Mouse (Mus musculus) MEL (cell line): Measurements from ENCODE around the gene Bbs7. TPM values are rescaled to one million over a fixed set of nuclear protein-coding genes. Genes with fewer than 3 reads are reported as not detected.

Source experiments
- DNase-seq: peaks from one replicate; pipeline ENCODE4 v3.0.0; 2011; ENCODE audit warnings: low read depth, low spot score
- H3K27ac ChIP-seq: 2 replicates; pipeline ENCODE4 v1.5.1; 2012; ENCODE audit warnings: low read depth, mild to moderate bottlenecking, control low read depth, low read length, moderate library complexity; ENCODE audit not compliant: control insufficient read depth
- H3K27me3 ChIP-seq, 2 experiments: fragments of 150-350 bp in 1 of 2; sonication (generic) in 1 of 2; 2 replicates each; pipeline ENCODE4 v1.6.1; 2012; ENCODE audit warnings: low read length in 2 of 2, mild to moderate bottlenecking in 2 of 2, improper control_type of control experiment in 1 of 2, moderate library complexity in 1 of 2; ENCODE audit not compliant: insufficient read depth in 2 of 2, control insufficient read depth in 1 of 2
- H3K36me3 ChIP-seq, 2 experiments: 2 replicates each; pipeline ENCODE4 v1.6.1; 2012 to 2014; ENCODE audit warnings: low read length in 2 of 2, improper control_type of control experiment in 1 of 2, inconsistent platforms in 1 of 2, mild to moderate bottlenecking in 1 of 2; ENCODE audit not compliant: insufficient read depth in 2 of 2, control insufficient read depth in 1 of 2
- H3K4me1 ChIP-seq, 2 experiments: fragments of 150-350 bp in 1 of 2; sonication (generic) in 1 of 2; 2 replicates each; pipeline ENCODE4 v1.6.1; 2012; ENCODE audit warnings: low read length in 2 of 2, improper control_type of control experiment in 1 of 2, mild to moderate bottlenecking in 1 of 2; ENCODE audit not compliant: insufficient read depth in 2 of 2, control insufficient read depth in 1 of 2
- H3K4me3 ChIP-seq, 2 experiments: fragments of 150-350 bp in 1 of 2; sonication (generic) in 1 of 2; 2 replicates each; pipeline ENCODE4 v1.5.1; 2012; ENCODE audit warnings: low read depth in 2 of 2, low read length in 2 of 2, mild to moderate bottlenecking in 2 of 2, moderate library complexity in 2 of 2, control low read depth in 1 of 2, improper control_type of control experiment in 1 of 2; ENCODE audit not compliant: control insufficient read depth in 1 of 2, insufficient read depth in 1 of 2
- H3K79me2 ChIP-seq: 2 replicates; pipeline ENCODE4 v1.6.1; 2012; ENCODE audit warnings: mild to moderate bottlenecking, low read length, moderate library complexity; ENCODE audit not compliant: control insufficient read depth, poor library complexity, insufficient read depth
- H3K9ac ChIP-seq: 2 replicates; pipeline ENCODE4 v1.6.1; 2012; ENCODE audit warnings: low read depth, mild to moderate bottlenecking, control low read depth, low read length, moderate library complexity; ENCODE audit not compliant: control insufficient read depth, poor library complexity, severe bottlenecking
- H3K9me3 ChIP-seq: fragments of 150-350 bp; sonication (generic); replicated peaks from 2 replicates; pipeline ENCODE4 v1.6.1; 2012; ENCODE audit warnings: mild to moderate bottlenecking, low read length, improper control_type of control experiment, moderate library complexity; ENCODE audit not compliant: insufficient read depth
- BHLHE40 ChIP-seq: IDR thresholded peaks from 2 replicates; pipeline ENCODE4 v1.6.1; 2012; ENCODE audit warnings: low read depth, mild to moderate bottlenecking, inconsistent platforms, low read length, improper control_type of control experiment, borderline replicate concordance
- UBTF ChIP-seq: IDR thresholded peaks from 2 replicates; pipeline ENCODE4 v1.6.1; 2012; ENCODE audit warnings: low read depth, mild to moderate bottlenecking, inconsistent platforms, low read length, improper control_type of control experiment, moderate library complexity, borderline replicate concordance; ENCODE audit not compliant: insufficient read depth
- USF1 ChIP-seq: IDR thresholded peaks from 2 replicates; pipeline ENCODE4 v1.6.1; 2014; ENCODE audit warnings: low read depth, mild to moderate bottlenecking, inconsistent platforms, low read length, improper control_type of control experiment, moderate library complexity
- ZNF384 ChIP-seq: IDR thresholded peaks from 2 replicates; pipeline ENCODE4 v1.6.1; 2012; ENCODE audit warnings: low read depth, mild to moderate bottlenecking, inconsistent platforms, low read length, improper control_type of control experiment
- polyA plus RNA-seq, 2 experiments: library from polyadenylated mRNA; stranded (reverse) in 1 of 2; unstranded in 1 of 2; fragments of >175 nt in 1 of 2; fragments of >200 nt in 1 of 2; gene quantifications; 2 replicates each; pipeline versions ENCODE4 v1.2.1 to v1.2.4; 2012; ENCODE audit warnings: low replicate concordance in 2 of 2, low read depth in 1 of 2; ENCODE audit not compliant: insufficient read length in 2 of 2, insufficient read depth in 1 of 2, missing spikeins in 1 of 2
- total RNA-seq: library from RNA; depleted of rRNA; stranded (reverse); fragments of 300-350 nt; gene quantifications from 2 replicates; pipeline ENCODE4 v1.2.3, GENCODE M21; 2012; rRNA removed

Bbs7 gene
- total and polyA plus RNA-seq, 3 experiments, result not detected

DNA sequence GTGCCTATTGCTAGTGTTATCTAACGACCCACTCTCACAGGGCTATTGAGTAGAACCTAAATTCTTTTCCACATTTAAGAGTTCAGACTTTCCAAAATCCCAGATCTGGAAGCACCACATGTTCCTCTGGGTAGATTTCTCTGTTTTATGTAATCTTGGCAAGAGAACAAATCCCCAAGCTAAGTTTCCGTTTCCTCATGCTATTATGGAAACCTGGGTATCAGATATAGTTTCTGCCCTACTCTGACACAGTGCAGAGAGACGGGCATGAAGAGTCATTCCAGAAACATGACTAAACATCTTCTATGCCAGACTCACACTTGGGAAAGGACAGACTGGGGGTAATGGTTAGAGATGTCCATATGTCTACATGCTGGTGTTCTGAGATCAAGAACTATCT, 88.8 kb downstream of the Bbs7 start:
- H3K36me3 ChIP-seq, result no peaks in the 10 kb centered on the region
- no peaks in the 10 kb centered on the region for H3K79me2 ChIP-seq
- TF ChIP-seq BHLHE40, result no peak
- no peak for TF ChIP-seq UBTF
- no peak for TF ChIP-seq USF1
- TF ChIP-seq ZNF384, result no peak
- TF ChIP-seq, all 39 proteins: peak for 0
- H3K27me3 ChIP-seq, result peaks cover 14 to 15% of the 10 kb centered on the region in 2 experiments
- H3K9me3 ChIP-seq, result no peaks in the 10 kb centered on the region
- DNase-seq, result no peak
- no peaks in the 10 kb centered on the region for H3K4me1 ChIP-seq
- H3K4me3 ChIP-seq, result no peak overlapping the region
- H3K27ac ChIP-seq, result no peak overlapping the region
- no peak overlapping the region for H3K9ac ChIP-seq

Other genes with a start within 250 kb of the Bbs7 start
- gene Anxa5, start 137.6 kb downstream of the Bbs7 start, total RNA-seq, result 40.7 and 42.3 TPM in 2 replicates
- 100 to 1,000 TPM in 1 of 2 experiments, not detected in 1; 111 TPM for gene Anxa5, start 137.6 kb downstream of the Bbs7 start, polyA plus RNA-seq
- gene 1810062G17Rik, start 137.5 kb downstream of the Bbs7 start, total RNA-seq, result 1.0 and 1.5 TPM in 2 replicates
- 1 to 10 TPM in 1 of 2 experiments, not detected in 1; 2.3 TPM for gene 1810062G17Rik, start 137.5 kb downstream of the Bbs7 start, polyA plus RNA-seq
- gene Gm11549, start 91.7 kb downstream of the Bbs7 start, total RNA-seq, result not detected in 2 replicates
- not detected for gene Gm11549, start 91.7 kb downstream of the Bbs7 start, polyA plus RNA-seq
- gene Exosc9, start 60.9 kb downstream of the Bbs7 start, total RNA-seq, result 40.6 and 46.0 TPM in 2 replicates
- gene Exosc9, start 60.9 kb downstream of the Bbs7 start, polyA plus RNA-seq, result 10 to 100 TPM in 1 of 2 experiments, not detected in 1; 49.4 TPM
- gene Ccna2, start 41.3 kb downstream of the Bbs7 start, total RNA-seq, result 124 and 133 TPM in 2 replicates
- 100 to 1,000 TPM; 180 to 487 TPM for gene Ccna2, start 41.3 kb downstream of the Bbs7 start, polyA plus RNA-seq
- gene Trpc3, start 76.7 kb upstream of the Bbs7 start, total RNA-seq, result not detected in 2 replicates
- gene Trpc3, start 76.7 kb upstream of the Bbs7 start, polyA plus RNA-seq, result not detected
- gene 4932438A13Rik, start 249.6 kb upstream of the Bbs7 start, total RNA-seq, result 11.7 and 12.6 TPM in 2 replicates
- gene 4932438A13Rik, start 249.6 kb upstream of the Bbs7 start, polyA plus RNA-seq, result 100 to 1,000 TPM in 1 of 2 experiments, 10 to 100 TPM in 1; 14.3 to 102 TPM